Comparison of ENCODE assay signal across 8 mouse cellular contexts in genomic region chr11:53479783-53480301, GRCm38 (mm10). TPM values are rescaled to one million over a fixed set of nuclear protein-coding genes. Genes with fewer than 3 reads are reported as not detected.
DNase-seq lines count a peak whose midpoint lies in the region; ATAC-seq and TF ChIP-seq lines count a peak whose summit lies in the region.

Gm9945 (plus strand) TSS chr11:53480166.
Sowaha (minus strand) TSS chr11:53480274.

- no peaks in the 10 kb centered on the region for H3K27me3 ChIP-seq in testis, adult 2 months (ENCODE audit: control insufficient read depth, insufficient read depth, low read length)
- H3K27me3 ChIP-seq in hindbrain, embryonic 11.5 days (ENCODE audit: control insufficient read depth, insufficient read depth, low read length), result peaks cover 60% of the 10 kb centered on the region

- 0 out of 2 replicates have a peak within 1 kb of the TSS, but pooled peaks have one; percentile 19 for H3K9ac ChIP-seq in hindbrain, embryonic 11.5 days (ENCODE audit: low read depth, low read length)

- H3K4me1 ChIP-seq in testis, adult 2 months (ENCODE audit: control insufficient read depth, insufficient read depth, low read length), result peaks cover 7% of the 10 kb centered on the region
- peaks cover 2% of the 10 kb centered on the region for H3K4me1 ChIP-seq in cortical plate, adult 2 months (ENCODE audit: control insufficient read depth, insufficient read depth, low read length)
- H3K4me1 ChIP-seq in hindbrain, embryonic 11.5 days (replicated peaks; ENCODE audit: control insufficient read depth, insufficient read depth, low read length), result peaks cover 11% of the 10 kb centered on the region
- H3K4me1 ChIP-seq in lung, adult 2 months (ENCODE audit: control insufficient read depth, insufficient read depth, low read length), result no peaks in the 10 kb centered on the region

- peak within 1 kb of the TSS; percentile 68 for H3K4me3 ChIP-seq in testis, adult 2 months (ENCODE audit: control insufficient read depth, low read depth, low read length)
- peak within 1 kb of the TSS; percentile 59 for H3K4me3 ChIP-seq in cortical plate, adult 2 months (ENCODE audit: insufficient read depth, low read length)
- peak within 1 kb of the TSS; percentile 39 for H3K4me3 ChIP-seq in hindbrain, embryonic 11.5 days (ENCODE audit: low read depth, low read length)
- peak within 1 kb of the TSS; percentile 47 for H3K4me3 ChIP-seq in lung, adult 2 months (replicated peaks; ENCODE audit: extremely low read depth, low read depth, low read length)

- no peaks in the 10 kb centered on the region for H3K9me3 ChIP-seq in hindbrain, embryonic 11.5 days (ENCODE audit: control insufficient read depth, low read length)

- H3K36me3 ChIP-seq in testis, adult 2 months (ENCODE audit: control insufficient read depth, insufficient read depth, low read length), result no peaks in the 10 kb centered on the region
- H3K36me3 ChIP-seq in hindbrain, embryonic 11.5 days (ENCODE audit: control insufficient read depth, insufficient read depth, low read length), result no peaks in the 10 kb centered on the region

- WGBS in hindbrain, embryonic 11.5 days, result 3% methylated on average over 40 of the region's 40 CpGs
- WGBS in lung, adult 2 months, result 4% methylated on average over 40 of the region's 40 CpGs

- peak within 1 kb of the TSS; percentile 55 for H3K4me2 ChIP-seq in hindbrain, embryonic 11.5 days (replicated peaks; ENCODE audit: low read depth, low read length)

- no peak for TF ChIP-seq CTCF in testis, adult 2 months (IDR thresholded peaks at IDR 0.05; ENCODE audit: control insufficient read depth, insufficient read depth, insufficient replicate concordance, low read depth, low read length)
- no peak for TF ChIP-seq CTCF in cortical plate, adult 2 months (IDR thresholded peaks at IDR 0.05; ENCODE audit: extremely low read depth, insufficient read depth, low read length)
- TF ChIP-seq CTCF in lung, adult 2 months (IDR thresholded peaks at IDR 0.05; ENCODE audit: insufficient read depth, low read length), result no peak

- no peak within 1 kb of the TSS for H3K27ac ChIP-seq in testis, adult 2 months (ENCODE audit: control insufficient read depth, insufficient read depth, low read depth, low read length)
- peak within 1 kb of the TSS; percentile 93 for H3K27ac ChIP-seq in cortical plate, adult 2 months (ENCODE audit: insufficient read depth, low read length)
- no peak within 1 kb of the TSS for H3K27ac ChIP-seq in hindbrain, embryonic 11.5 days (ENCODE audit: low read depth, low read length)

- no peak for ATAC-seq in hindbrain, embryonic 11.5 days (ENCODE audit: low FRiP score)

- no peak for TF ChIP-seq POLR2A in testis, adult 2 months (IDR thresholded peaks at IDR 0.05; ENCODE audit: control insufficient read depth, low read depth, low read length)
- TF ChIP-seq POLR2A in cortical plate, adult 2 months (IDR thresholded peaks at IDR 0.05; ENCODE audit: extremely low read depth, insufficient read depth, low read length), result peak; percentile 90
- no peak for TF ChIP-seq POLR2A in lung, adult 2 months (IDR thresholded peaks at IDR 0.05; ENCODE audit: borderline replicate concordance, extremely low read depth, low read depth, low read length)

- no peak for DNase-seq in testis, postnatal 10 days (ENCODE audit: low spot score)
- no peak for DNase-seq in hindbrain, embryonic 11.5 days (ENCODE audit: low spot score)
- DNase-seq in layer of hippocampus, adult 8-10 months (ENCODE audit: low spot score in 2 of 2), result peak; percentile 69 to 73
- DNase-seq in lung, adult 2 months, result peak; percentile 57
- DNase-seq in right cerebral cortex, postnatal 10 days (ENCODE audit: low spot score in 2 of 2), result peak; percentile 75 to 80
- DNase-seq in embryo, embryonic 9.5 days (ENCODE audit: extremely low spot score), result no peak

RNA-seq across cellular contexts. Expression of gene Gm9945, which starts in this region (rescaled TPM):
- not detected in 2 replicates for polyA plus RNA-seq in testis, adult 2 months (2012; rRNA removed)
- polyA plus RNA-seq in cortical plate, adult 2 months (2012; rRNA removed), result 0.48 and 0.81 TPM in 2 replicates
- not detected in 2 replicates for polyA plus RNA-seq in hindbrain, embryonic 11.5 days (2014; fragmentation: Nextera tagmentation; extraction: Ambion mirVana)
- total RNA-seq in layer of hippocampus, adult 8-10 months (2022), result 1 to 10 TPM; 1.8 to 4.9 (median 2.8) TPM
- polyA plus RNA-seq in lung, adult 2 months (2012; rRNA removed), result not detected in 2 replicates

RNA-seq across cellular contexts. Expression of gene Sowaha, which starts in this region (rescaled TPM):
- 0.10 and 0.13 TPM in 2 replicates for polyA plus RNA-seq in testis, adult 2 months (2012; rRNA removed)
- 54.0 and 56.1 TPM in 2 replicates for polyA plus RNA-seq in cortical plate, adult 2 months (2012; rRNA removed)
- polyA plus RNA-seq in hindbrain, embryonic 11.5 days (2014; fragmentation: Nextera tagmentation; extraction: Ambion mirVana), result 0.06 and 0.25 TPM in 2 replicates
- total RNA-seq in layer of hippocampus, adult 8-10 months (2022), result 100 to 1,000 TPM in 2 of 4 experiments, 10 to 100 TPM in 2; 91.6 to 119 (median 104) TPM
- 0.86 and 0.98 TPM in 2 replicates for polyA plus RNA-seq in lung, adult 2 months (2012; rRNA removed)

Comparison
In these comparisons a context has a peak if more than half of its experiments do, and no peak if none do; other contexts are left out.
1. RNA of gene Sowaha (polyA plus RNA-seq): 54.0 to 56.1 TPM in cortical plate, adult 2 months; 0.86 to 0.98 TPM in lung, adult 2 months, 0.06 to 0.25 TPM in hindbrain, embryonic 11.5 days and 0.10 to 0.13 TPM in testis, adult 2 months; every median in the first group is over 10 times any median in the second.
2. Peak in DNase-seq and H3K4me3 ChIP-seq in lung, adult 2 months; RNA of the genes that start here not detected or under 1 TPM.
3. DNase-seq: peak in layer of hippocampus, adult 8-10 months (2 of 2) and right cerebral cortex, postnatal 10 days (2 of 2); none in testis, postnatal 10 days (single experiment), hindbrain, embryonic 11.5 days (single experiment) and embryo, embryonic 9.5 days (single experiment).
4. Peak in every context shown above with its lines, with median percentiles within 50 percentile points of each other: H3K4me3 ChIP-seq.